Mouse (Mus musculus) limb, embryonic 14.5 days (tissue): ENCODE results near the gene Ulk4. TPM values are rescaled to one million over a fixed set of nuclear protein-coding genes. Genes with fewer than 3 reads are reported as not detected.

Experiments used
- ATAC-seq: fragments of 200-750 bp; cut with Nextera tagmentation; 2 replicates; pipeline ENCODE4 v1.8.0; 2017; ENCODE audit warnings: low read depth, moderate number of reproducible peaks, moderate TSS enrichment; ENCODE audit not compliant: low FRiP score
- DNase-seq: peaks from one replicate; pipeline ENCODE4 v3.0.0-alpha.2; 2015; ENCODE audit warnings: low spot score
- H3K27ac ChIP-seq: fragments of 300-500 bp; sonication (generic); replicated peaks from 2 replicates; pipeline ENCODE4 v1.5.1; 2014; ENCODE audit warnings: low read depth, mild to moderate bottlenecking, low read length, moderate library complexity, mixed read lengths
- H3K27me3 ChIP-seq: fragments of 300-500 bp; sonication (generic); 2 replicates; pipeline ENCODE4 v1.6.1; 2014; ENCODE audit warnings: low read length, mixed read lengths; ENCODE audit not compliant: control insufficient read depth, insufficient read depth
- H3K36me3 ChIP-seq: fragments of 300-500 bp; sonication (generic); 2 replicates; pipeline ENCODE4 v1.6.1; 2014; ENCODE audit warnings: mild to moderate bottlenecking, low read length, moderate library complexity, mixed read lengths; ENCODE audit not compliant: control insufficient read depth, insufficient read depth
- H3K4me1 ChIP-seq: fragments of 300-500 bp; sonication (generic); 2 replicates; pipeline ENCODE4 v1.6.1; 2014; ENCODE audit warnings: antibody characterized with exemption, low read length, mixed read lengths; ENCODE audit not compliant: control insufficient read depth, insufficient read depth
- H3K4me2 ChIP-seq: fragments of 300-500 bp; sonication (generic); replicated peaks from 2 replicates; pipeline ENCODE4 v1.6.1; 2014; ENCODE audit warnings: low read depth, mild to moderate bottlenecking, low read length, moderate library complexity; ENCODE audit not compliant: severe bottlenecking
- H3K4me3 ChIP-seq: fragments of 300-500 bp; sonication (generic); replicated peaks from 2 replicates; pipeline ENCODE4 v1.5.1; 2014; ENCODE audit warnings: low read length
- H3K9ac ChIP-seq: fragments of 300-500 bp; sonication (generic); 2 replicates; pipeline ENCODE4 v1.6.1; 2014; ENCODE audit warnings: mild to moderate bottlenecking, low read depth, low read length, moderate library complexity; ENCODE audit not compliant: severe bottlenecking
- H3K9me3 ChIP-seq: fragments of 300-500 bp; sonication (generic); 2 replicates; pipeline ENCODE4 v1.6.1; 2016; ENCODE audit warnings: low read length; ENCODE audit not compliant: control insufficient read depth
- POLR2A ChIP-seq: fragments of 200-500 bp; IDR thresholded peaks from 2 replicates; pipeline ENCODE4 v1.8.0; 2012; ENCODE audit warnings: inconsistent platforms, mild to moderate bottlenecking, moderate library complexity, borderline replicate concordance; ENCODE audit not compliant: insufficient read depth, insufficient read length; ENCODE audit errors: extremely low read depth
- WGBS: fragments of 180-500 bp; shearing (Covaris S2); extraction: QIAGEN DNeasy Blood & Tissue Kit; methylation state at CpG from one replicate; pipeline ENCODE4 v1.1.7; 2014; 5-methylcytosine and 5-hydroxymethylcytosine counted together
- polyA plus RNA-seq, 2 experiments: library from polyadenylated mRNA; depleted of rRNA in 1 of 2; stranded (reverse) in 1 of 2; unstranded in 1 of 2; fragments of >200 nt; fragmentation: Nextera tagmentation in 1 of 2; extraction: Ambion mirVana in 1 of 2; gene quantifications; 2 replicates each; pipeline versions ENCODE4 v1.2.1 to v1.2.3; 2012 to 2014

Ulk4 gene
- polyA plus RNA-seq, 2 experiments: 6.4 to 123 TPM

- H3K36me3 ChIP-seq: 0 out of 2 replicates have a peak, but pooled peaks cover 4% of the 10 kb centered on the region
- 69% methylated on average over 19 of the region's 19 CpGs for WGBS
- 0 out of 2 replicates have a peak overlapping the region, but pooled peaks have one; percentile 21 for H3K9ac ChIP-seq
- H3K4me1 ChIP-seq: peaks cover 21% of the 10 kb centered on the region
- H3K27ac ChIP-seq: no peak overlapping the region
- DNase-seq (no peak), ATAC-seq (no peak)
- no peak overlapping the region for H3K4me2 ChIP-seq
- no peaks in the 10 kb centered on the region for H3K27me3 ChIP-seq
- TF ChIP-seq POLR2A: no peak
- no peak overlapping the region for H3K4me3 ChIP-seq
- H3K9me3 ChIP-seq: no peaks in the 10 kb centered on the region
These were observed 23.1 kb upstream of the Ulk4 start for GRCm38 (mm10) chr9:121299976-121300570.

GRCm38 (mm10) chr9:121299223-121299755 lies 22.3 kb upstream of the Ulk4 start:
- peak overlapping the region; percentile 89; the same call in 1 of the 2 replicates for H3K4me3 ChIP-seq
- H3K27me3 ChIP-seq: no peaks in the 10 kb centered on the region
- no peak overlapping the region for H3K9ac ChIP-seq
- no peaks in the 10 kb centered on the region for H3K9me3 ChIP-seq
- WGBS: 86% methylated on average over 9 of the region's 9 CpGs
- peaks cover 21% of the 10 kb centered on the region for H3K4me1 ChIP-seq
- H3K27ac ChIP-seq: no peak overlapping the region
- H3K36me3 ChIP-seq: 0 out of 2 replicates have a peak, but pooled peaks cover 4% of the 10 kb centered on the region
- H3K4me2 ChIP-seq: peak overlapping the region; percentile 87
- DNase-seq (no peak), ATAC-seq (no peak)
- no peak for TF ChIP-seq POLR2A

DNA sequence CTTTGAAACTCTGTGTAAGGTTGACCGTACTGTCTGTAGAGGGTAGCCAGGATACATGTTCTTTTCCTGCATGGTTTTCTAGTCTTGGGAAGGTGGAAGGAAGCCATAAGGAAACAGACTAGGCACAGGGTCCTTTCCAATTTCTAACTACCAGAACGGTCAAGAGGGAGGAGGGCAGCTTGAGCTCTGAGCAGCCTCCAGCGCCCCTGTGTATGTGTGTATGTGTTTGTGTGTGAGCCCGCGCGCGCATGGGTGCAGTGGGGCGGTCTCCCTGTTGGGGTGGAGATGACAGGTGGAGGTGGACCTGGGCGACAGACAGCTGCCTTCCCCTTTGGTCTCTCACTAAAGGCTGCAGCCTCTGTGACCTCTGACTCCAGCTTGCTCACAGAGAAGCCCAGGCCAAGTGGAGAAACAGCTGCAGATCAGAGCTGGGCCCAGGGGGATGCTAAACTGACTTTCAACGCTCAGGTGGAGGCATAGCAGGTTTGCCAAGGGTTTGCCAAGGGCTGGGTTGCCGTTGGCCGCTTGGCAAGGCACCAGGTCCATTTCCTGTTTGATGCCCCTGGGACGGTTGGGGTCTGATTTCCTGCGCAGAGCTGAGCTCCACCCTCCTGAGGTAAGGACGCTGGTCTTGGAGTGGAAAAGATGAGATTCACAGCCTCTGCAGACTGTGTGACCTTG lies 21.6 kb upstream of the Ulk4 start:
- H3K27ac ChIP-seq: no peak overlapping the region
- 0 out of 2 replicates have a peak, but pooled peaks cover 4% of the 10 kb centered on the region for H3K36me3 ChIP-seq
- peak overlapping the region; percentile 88 for H3K9ac ChIP-seq
- H3K27me3 ChIP-seq: no peaks in the 10 kb centered on the region
- peaks cover 21% of the 10 kb centered on the region for H3K4me1 ChIP-seq
- H3K4me3 ChIP-seq: peak overlapping the region; percentile 89
- 28% methylated on average over 15 of the region's 15 CpGs for WGBS
- peak; percentile 20 for DNase-seq
- H3K9me3 ChIP-seq: no peaks in the 10 kb centered on the region
- H3K4me2 ChIP-seq: peak overlapping the region; percentile 87
- ATAC-seq: no peak
- TF ChIP-seq POLR2A: no peak

DNA sequence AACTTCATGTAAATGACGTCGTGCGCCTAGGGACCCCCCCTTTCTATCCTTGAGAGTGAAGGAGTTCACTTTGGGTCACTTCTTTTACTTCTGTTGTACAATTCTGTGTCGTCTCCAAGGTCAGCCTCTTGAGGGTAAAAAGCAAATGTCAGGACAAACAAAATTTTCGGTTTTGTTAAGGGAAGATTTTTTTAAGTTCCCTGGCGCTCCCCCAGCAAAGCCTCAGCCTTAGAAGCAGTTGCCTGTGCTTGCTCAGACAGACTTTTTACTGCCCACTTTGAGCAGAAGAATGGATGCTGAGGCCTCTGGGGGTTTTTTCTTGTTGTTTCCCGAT lies 21.0 kb upstream of the Ulk4 start:
- Histone ChIP-seq H3K9me3 (no peaks in the 10 kb centered on the region), H3K27ac (peak overlapping the region; percentile 38; the same call in 1 of the 2 replicates), H3K27me3 (no peaks in the 10 kb centered on the region), H3K4me2 (peak overlapping the region; percentile 87), H3K4me1 (peaks cover 21% of the 10 kb centered on the region), H3K9ac (peak overlapping the region; percentile 88), H3K36me3 (0 out of 2 replicates have a peak, but pooled peaks cover 4% of the 10 kb centered on the region), H3K4me3 (peak overlapping the region; percentile 89)
- no peak for TF ChIP-seq POLR2A
- no peak for ATAC-seq
- DNase-seq: peak; percentile 50
- WGBS: 2% methylated on average over 7 of the region's 7 CpGs

- Histone ChIP-seq H3K4me2 (peak within 1 kb of the TSS; percentile 87), H3K9me3 (no peaks in the 10 kb centered on the region), H3K9ac (peak within 1 kb of the TSS; percentile 88), H3K27me3 (no peaks in the 10 kb centered on the region), H3K36me3 (0 out of 2 replicates have a peak, but pooled peaks cover 4% of the 10 kb centered on the region), H3K4me3 (peak within 1 kb of the TSS; percentile 89), H3K4me1 (peaks cover 21% of the 10 kb centered on the region), H3K27ac (peak within 1 kb of the TSS; percentile 38; the same call in 1 of the 2 replicates)
- ATAC-seq: peak; percentile 81
- TF ChIP-seq POLR2A: no peak
- peak; percentile 55 for DNase-seq
- 4% methylated on average over 65 of the region's 116 CpGs for WGBS
These were observed 20.4 kb upstream of the Ulk4 start, which contains the start of gene Trak1 for GRCm38 (mm10) chr9:121297171-121298064. Gene Trak1, plus strand, starts transcription at chr9:121297502.
